Mouse (Mus musculus) lung, postnatal 0 days (tissue): ENCODE results near the gene 2410015M20Rik. TPM values are rescaled to one million over a fixed set of nuclear protein-coding genes. Genes with fewer than 3 reads are reported as not detected.

Source experiments
- ATAC-seq: fragments of 200-750 bp; cut with Nextera tagmentation; 2 replicates; pipeline ENCODE4 v1.8.0; 2017; ENCODE audit warnings: moderate library complexity
- DNase-seq: peaks from one replicate; pipeline ENCODE4 v3.0.0-alpha.2; 2016; ENCODE audit warnings: low spot score
- H3K27ac ChIP-seq: fragments of 300-500 bp; sonication (generic); 2 replicates; pipeline ENCODE4 v1.5.1; 2014; ENCODE audit warnings: antibody characterized with exemption, mild to moderate bottlenecking, low read length, mixed read lengths
- H3K27me3 ChIP-seq: fragments of 300-500 bp; sonication (generic); replicated peaks from 2 replicates; pipeline ENCODE4 v1.6.1; 2014; ENCODE audit warnings: low read length, mixed read lengths; ENCODE audit not compliant: insufficient read depth
- H3K36me3 ChIP-seq: fragments of 300-500 bp; sonication (generic); 2 replicates; pipeline ENCODE4 v1.6.1; 2014; ENCODE audit warnings: low read length, mixed read lengths; ENCODE audit not compliant: insufficient read depth
- H3K4me1 ChIP-seq: fragments of 300-500 bp; sonication (generic); 2 replicates; pipeline ENCODE4 v1.6.1; 2014; ENCODE audit warnings: antibody characterized with exemption, low read depth, low read length, mixed read lengths; ENCODE audit not compliant: insufficient read depth
- H3K4me2 ChIP-seq: fragments of 300-500 bp; sonication (generic); replicated peaks from 2 replicates; pipeline ENCODE4 v1.6.1; 2014; ENCODE audit warnings: low read depth, mild to moderate bottlenecking, low read length, moderate library complexity, mixed read lengths
- H3K4me3 ChIP-seq: fragments of 300-500 bp; sonication (generic); 2 replicates; pipeline ENCODE4 v1.5.1; 2014; ENCODE audit warnings: low read depth, low read length
- H3K9ac ChIP-seq: fragments of 300-500 bp; sonication (generic); replicated peaks from 2 replicates; pipeline ENCODE4 v1.6.1; 2014; ENCODE audit warnings: low read depth, mild to moderate bottlenecking
- H3K9me3 ChIP-seq: fragments of 300-500 bp; sonication (generic); 2 replicates; pipeline ENCODE4 v1.6.1; 2016; ENCODE audit warnings: low read length, mixed read lengths
- CTCF ChIP-seq: IDR thresholded peaks from 2 replicates; pipeline ENCODE4 v1.5.1; 2016; ENCODE audit warnings: antibody characterized with exemption, mild to moderate bottlenecking
- EP300 ChIP-seq: IDR thresholded peaks from 2 replicates; pipeline ENCODE4 v1.6.1; 2016; ENCODE audit warnings: antibody characterized with exemption, mild to moderate bottlenecking, control low read depth
- WGBS: fragments of 180-500 bp; shearing (Covaris S2); extraction: QIAGEN DNeasy Blood & Tissue Kit; methylation state at CpG from one replicate; pipeline ENCODE4 v1.1.7; 2014; 5-methylcytosine and 5-hydroxymethylcytosine counted together
- polyA plus RNA-seq: library from polyadenylated mRNA; unstranded; fragments of >200 nt; fragmentation: Nextera tagmentation; extraction: Ambion mirVana; gene quantifications from 2 replicates; pipeline ENCODE4 v1.2.1, GENCODE M21; 2015

Gene 2410015M20Rik
- polyA plus RNA-seq, 1 experiment from 2014 or later: 230 TPM

DNA sequence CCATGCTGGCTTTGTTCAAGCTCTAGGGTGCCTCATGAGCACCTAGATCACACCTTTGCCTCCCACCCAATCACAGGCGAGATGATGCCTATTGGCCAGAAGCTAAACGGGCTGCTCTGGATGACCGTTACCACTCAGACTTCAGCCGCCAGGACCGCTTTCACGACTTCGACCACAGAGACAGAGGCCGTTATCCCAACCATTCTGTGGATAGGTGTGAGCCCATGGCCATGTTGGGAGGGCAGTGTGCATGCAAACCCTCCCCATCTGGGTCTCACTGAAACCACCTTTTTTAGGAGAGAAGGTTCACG, 5.5 kb downstream of the 2410015M20Rik start:
- no peak overlapping the region for H3K27ac ChIP-seq
- ATAC-seq (no peak), DNase-seq (no peak)
- H3K9me3 ChIP-seq: no peaks in the 10 kb centered on the region
- H3K4me3 ChIP-seq: no peak overlapping the region
- 82% methylated on average over 9 of the region's 9 CpGs for WGBS
- H3K4me2 ChIP-seq: no peak overlapping the region
- H3K36me3 ChIP-seq: peaks cover 50% of the 10 kb centered on the region
- TF ChIP-seq CTCF (no peak), EP300 (no peak)
- H3K4me1 ChIP-seq: peaks cover 4% of the 10 kb centered on the region
- H3K9ac ChIP-seq: no peak overlapping the region
- no peaks in the 10 kb centered on the region for H3K27me3 ChIP-seq

DNA sequence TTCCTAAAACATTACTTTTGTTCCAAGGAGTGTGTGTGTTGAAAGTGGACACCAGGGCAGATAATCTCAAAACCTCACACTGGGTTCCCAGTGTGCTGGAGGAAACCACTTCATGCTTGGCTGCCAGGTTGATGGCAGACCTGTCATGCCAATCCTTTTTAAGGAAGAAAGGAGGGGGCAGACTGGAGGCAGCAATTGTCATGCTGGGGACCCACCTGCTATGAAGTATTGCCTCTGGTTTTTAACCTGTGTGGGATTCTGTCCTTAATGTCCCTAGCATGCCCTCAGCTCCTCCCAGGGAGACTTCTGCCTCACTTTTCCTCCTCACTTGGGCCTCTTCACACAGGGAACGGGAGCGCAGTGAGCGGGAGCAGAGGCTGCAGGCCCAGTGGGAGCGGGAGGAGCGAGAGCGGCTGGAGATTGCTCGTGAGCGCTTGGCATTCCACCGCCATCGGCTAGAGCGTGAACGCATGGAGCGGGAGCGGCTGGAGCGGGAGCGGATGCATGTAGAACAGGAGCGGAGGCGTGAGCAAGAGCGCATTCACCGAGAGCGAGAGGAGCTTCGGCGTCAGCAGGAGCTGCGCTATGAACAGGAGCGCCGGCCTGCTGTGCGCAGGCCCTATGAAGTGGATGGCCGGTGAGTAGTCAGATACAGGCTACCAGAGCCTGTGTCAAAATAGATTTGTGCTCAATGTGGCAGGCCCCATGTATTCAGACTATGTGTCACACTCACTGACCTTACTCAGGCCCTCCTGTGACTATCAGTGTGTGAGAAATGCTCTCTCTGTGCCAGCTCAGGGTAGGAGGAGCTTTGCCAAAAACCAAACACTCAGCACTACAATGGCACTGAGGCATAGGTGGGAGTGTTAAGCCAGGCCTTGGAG, 6.1 kb downstream of the 2410015M20Rik start:
- ATAC-seq (no peak), DNase-seq (no peak)
- no peak overlapping the region for H3K27ac ChIP-seq
- no peak overlapping the region for H3K4me3 ChIP-seq
- TF ChIP-seq CTCF (no peak), EP300 (no peak)
- peaks cover 50% of the 10 kb centered on the region for H3K36me3 ChIP-seq
- H3K9ac ChIP-seq: no peak overlapping the region
- no peak overlapping the region for H3K4me2 ChIP-seq
- no peaks in the 10 kb centered on the region; the same call in 1 of the 2 replicates for H3K4me1 ChIP-seq
- WGBS: 92% methylated on average over 28 of the region's 28 CpGs
- no peaks in the 10 kb centered on the region for H3K27me3 ChIP-seq
- no peaks in the 10 kb centered on the region for H3K9me3 ChIP-seq

GRCm38 (mm10) chr17:56593527-56594271, 15.9 kb downstream of the 2410015M20Rik start:
- Histone ChIP-seq H3K36me3 (peaks cover 65% of the 10 kb centered on the region), H3K9ac (no peak overlapping the region), H3K4me2 (no peak overlapping the region), H3K9me3 (no peaks in the 10 kb centered on the region), H3K4me1 (no peaks in the 10 kb centered on the region), H3K27ac (no peak overlapping the region), H3K4me3 (no peak overlapping the region), H3K27me3 (no peaks in the 10 kb centered on the region)
- no peak for TF ChIP-seq EP300
- 0 out of 2 replicates have a peak, but pooled peaks have one; percentile 8 for TF ChIP-seq CTCF
- 77% methylated on average over 8 of the region's 8 CpGs for WGBS
- ATAC-seq: peak; percentile 61
- DNase-seq: peak; percentile 32

DNA sequence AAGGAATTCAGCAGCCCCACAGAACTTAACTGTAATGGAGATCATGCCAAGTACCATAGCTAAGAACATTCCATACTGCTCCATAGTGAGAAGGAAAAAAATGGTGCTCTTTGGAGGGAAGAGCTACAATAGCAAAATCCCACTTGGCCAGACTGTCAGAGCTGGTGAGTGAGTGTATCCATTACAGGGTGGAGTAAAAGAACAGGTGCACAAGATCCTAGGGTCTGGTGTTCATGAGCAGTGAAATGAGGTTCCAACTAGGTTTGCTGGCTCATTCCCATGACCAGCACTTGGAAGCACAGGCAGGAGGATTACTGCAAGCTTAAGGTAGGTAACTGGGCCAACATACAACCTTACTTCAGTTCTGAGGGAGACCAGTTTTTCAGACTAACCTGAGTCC, 17.0 kb downstream of the 2410015M20Rik start:
- H3K4me3 ChIP-seq: no peak overlapping the region
- no peak overlapping the region for H3K4me2 ChIP-seq
- no peak for ATAC-seq
- no peak overlapping the region for H3K27ac ChIP-seq
- H3K9ac ChIP-seq: no peak overlapping the region
- H3K4me1 ChIP-seq: no peaks in the 10 kb centered on the region
- no peaks in the 10 kb centered on the region for H3K27me3 ChIP-seq
- no peaks in the 10 kb centered on the region for H3K9me3 ChIP-seq
- H3K36me3 ChIP-seq: peaks cover 58% of the 10 kb centered on the region
- TF ChIP-seq EP300 (no peak), CTCF (no peak)
- no peak for DNase-seq

GRCm38 (mm10) chr17:56588921-56589320, 20.6 kb downstream of the 2410015M20Rik start:
- Histone ChIP-seq H3K27ac (no peak overlapping the region), H3K36me3 (peaks cover 25% of the 10 kb centered on the region), H3K9ac (no peak overlapping the region), H3K4me2 (no peak overlapping the region), H3K9me3 (no peaks in the 10 kb centered on the region), H3K27me3 (no peaks in the 10 kb centered on the region), H3K4me3 (no peak overlapping the region), H3K4me1 (peaks cover 11% of the 10 kb centered on the region; the same call in 1 of the 2 replicates)
- ATAC-seq (no peak), DNase-seq (no peak)
- 92% methylated on average over 4 of the region's 4 CpGs for WGBS
- no peak for TF ChIP-seq EP300
- TF ChIP-seq CTCF: no peak

- Histone ChIP-seq H3K4me1 (peaks cover 19% of the 10 kb centered on the region; the same call in 1 of the 2 replicates), H3K4me2 (no peak overlapping the region), H3K36me3 (peaks cover 17% of the 10 kb centered on the region; the same call in 1 of the 2 replicates), H3K27ac (0 out of 2 replicates have a peak overlapping the region, but pooled peaks have one; percentile 15), H3K9ac (no peak overlapping the region), H3K4me3 (no peak overlapping the region), H3K27me3 (no peaks in the 10 kb centered on the region), H3K9me3 (no peaks in the 10 kb centered on the region)
- WGBS: 65% methylated on average over 1 of the region's 1 CpGs
- DNase-seq (no peak), ATAC-seq (no peak)
- TF ChIP-seq EP300: no peak
- TF ChIP-seq CTCF: no peak
These were observed 21.8 kb downstream of the 2410015M20Rik start for GRCm38 (mm10) chr17:56587773-56588172.
